Mouse (Mus musculus) neutrophil, adult 59 days (primary cell): ENCODE results near the gene Kcna2. TPM values are rescaled to one million over a fixed set of nuclear protein-coding genes. Genes with fewer than 3 reads are reported as not detected.

Experiments
- total RNA-seq, 2 experiments: library from RNA; stranded (reverse); gene quantifications; 1 replicate in 1 of 2; 2 replicates in 1 of 2; pipeline ENCODE4 v1.2.4; 2023

The Kcna2 gene
- under 1 TPM in 1 of 2 experiments, not detected in 1; 0.04 TPM for total RNA-seq

DNA sequence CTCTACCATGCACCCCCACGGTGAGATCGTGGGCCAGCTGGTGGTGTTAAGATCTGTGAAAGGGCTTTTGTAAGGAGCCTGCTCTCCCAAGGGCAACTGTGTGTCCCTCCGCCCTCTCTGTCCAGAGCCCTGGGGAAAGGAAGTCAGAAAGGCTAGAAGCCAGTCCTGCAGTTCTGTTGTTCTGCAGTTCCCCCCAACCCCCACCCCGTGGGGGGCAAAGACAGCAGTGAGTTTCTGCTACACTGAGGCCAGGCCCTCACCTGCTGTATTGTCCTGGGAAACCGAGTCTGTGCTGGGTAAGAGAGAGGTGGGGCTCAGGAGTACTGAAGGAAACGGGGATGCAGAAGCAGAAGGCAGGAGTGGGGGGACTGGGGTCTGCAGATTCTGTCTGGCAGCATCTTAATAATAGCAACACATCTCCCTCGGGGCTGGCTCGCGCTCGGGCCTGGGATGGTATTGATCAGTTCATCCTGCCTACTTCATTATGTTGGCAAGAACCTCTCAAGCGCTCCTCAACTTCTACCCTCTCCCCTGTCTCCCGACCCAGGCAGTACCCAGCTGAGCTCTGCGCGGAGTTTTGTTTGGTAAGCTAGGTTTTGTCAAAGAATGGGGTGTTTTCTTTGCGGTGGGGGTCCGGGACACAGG is at the start of gene Kcna2:
TSS of gene Kcna2 (plus strand) at position 336 of the 645 bp plus-strand sequence.

Other genes starting within 250 kb of the Kcna2 start
- gene Kcna3, start 65.0 kb upstream of the Kcna2 start, total RNA-seq = 10 to 100 TPM in 1 of 2 experiments, 1 to 10 TPM in 1; 5.7 to 10.0 TPM
- gene Kcna10, start 81.9 kb downstream of the Kcna2 start, total RNA-seq = not detected
- not detected for gene Cym, start 120.6 kb downstream of the Kcna2 start, total RNA-seq
- not detected for gene A630076J17Rik, start 129.5 kb downstream of the Kcna2 start, total RNA-seq
- gene Prok1, start 138.6 kb downstream of the Kcna2 start, total RNA-seq = not detected
- gene Lamtor5, start 177.7 kb downstream of the Kcna2 start, total RNA-seq = 10 to 100 TPM; 49.2 to 53.9 TPM
- under 1 TPM in 1 of 2 experiments, not detected in 1; 0.15 TPM for gene Slc16a4, start 190.1 kb downstream of the Kcna2 start, total RNA-seq
- gene Rbm15, start 232.5 kb downstream of the Kcna2 start, total RNA-seq = 10 to 100 TPM; 33.7 to 33.9 TPM